In the genomic region with DNA sequence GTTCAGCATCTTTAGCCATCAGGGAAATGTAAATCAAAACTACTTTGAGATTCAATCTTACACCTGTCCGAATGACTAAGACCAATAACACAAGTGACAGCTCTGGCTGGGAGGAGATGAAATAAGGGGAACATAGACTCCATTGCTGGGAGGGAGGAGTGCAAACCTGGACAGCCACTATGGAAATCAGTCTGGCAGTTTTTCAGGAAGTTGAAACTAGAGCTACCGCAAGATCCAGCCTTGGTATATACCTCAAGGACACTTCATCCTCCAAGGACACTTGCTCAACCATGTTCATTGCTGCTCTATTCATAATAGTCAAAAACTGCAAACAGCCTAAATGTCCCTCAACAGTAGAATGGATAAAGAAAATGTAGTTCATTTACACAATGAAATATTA, we compare ENCODE assay signal across 11 mouse cellular contexts.
"Had no signal": no experiment of that assay in that cellular context is flagged by ENCODE, and none has a peak within 500 bp of the region (broad histone marks: within the 10 kb centered on the region; RNA-seq: fewer than 3 reads in every experiment).

No protein-coding gene starts in this region.

- H3K27ac ChIP-seq: limb, embryonic 15.5 days; liver, embryonic 12.5 days; midbrain, embryonic 12.5 days had no signal

- DNase-seq: kidney, adult 18-20 months; kidney, postnatal 25 days; lung, embryonic 14.5 days; lung, postnatal 4 days; right cerebral cortex, postnatal 4 days; spleen, adult 18-20 months; thymus, adult 18-20 months; thymus, postnatal 14 days had no signal

- H3K4me3 ChIP-seq: limb, embryonic 15.5 days; liver, embryonic 12.5 days; midbrain, embryonic 12.5 days had no signal
